Mouse (Mus musculus) C2C12 (cell line): Measurements from ENCODE around the gene Eapp.

Source experiments
- CTCF ChIP-seq: IDR thresholded peaks from one replicate; pipeline ENCODE4 v1.5.1; 2011; ENCODE audit not compliant: control insufficient read depth, insufficient read depth, insufficient read length
- MAX ChIP-seq: IDR thresholded peaks from one replicate; pipeline ENCODE4 v1.6.1; 2011; ENCODE audit warnings: mild to moderate bottlenecking, control low read depth
- MYOD1 ChIP-seq: IDR thresholded peaks from one replicate; pipeline ENCODE4 v1.6.1; 2011; ENCODE audit warnings: low read depth; ENCODE audit not compliant: control insufficient read depth, insufficient read length
- MYOG ChIP-seq: IDR thresholded peaks from one replicate; pipeline ENCODE4 v1.6.1; 2011; ENCODE audit not compliant: control insufficient read depth, insufficient read length; ENCODE audit errors: extremely low read depth

- no peak for TF ChIP-seq CTCF
- no peak for TF ChIP-seq MYOD1
- TF ChIP-seq MYOG, result no peak
- no peak for TF ChIP-seq MAX
These were observed 6.6 kb downstream of the Eapp start for GRCm38 (mm10) chr12:54689082-54689481.
